Mouse (Mus musculus): ENCODE results near the gene Prkn. TPM values are rescaled to one million over a fixed set of nuclear protein-coding genes. Genes with fewer than 3 reads are reported as not detected.

The Prkn gene
- polyA plus RNA-seq, 1 experiment from 2014 or later = 0.14 TPM

- peaks cover 3% of the 10 kb centered on the region; the same call in 1 of the 2 replicates for H3K4me1 ChIP-seq (replicated peaks; ENCODE audit: control insufficient read depth, insufficient read depth, low read length)
- ATAC-seq (replicated peaks; ENCODE audit: low FRiP score) (no peak), DNase-seq (ENCODE audit: low spot score) (no peak)
- H3K27ac ChIP-seq (ENCODE audit: low read depth, low read length) = no peak overlapping the region
- H3K36me3 ChIP-seq (ENCODE audit: control insufficient read depth, insufficient read depth, low read length) = no peaks in the 10 kb centered on the region
- no peak overlapping the region for H3K9ac ChIP-seq (ENCODE audit: low read depth, low read length)
- H3K4me2 ChIP-seq = no peak overlapping the region
- peaks cover 6% of the 10 kb centered on the region; the same call in 1 of the 2 replicates for H3K27me3 ChIP-seq (replicated peaks; ENCODE audit: control insufficient read depth, insufficient read depth, low read length)
- WGBS = 67% methylated on average over 5 of the region's 5 CpGs
- no peak overlapping the region for H3K4me3 ChIP-seq (ENCODE audit: low read depth, low read length)
- no peaks in the 10 kb centered on the region for H3K9me3 ChIP-seq (ENCODE audit: control insufficient read depth, low read length)
Observed at GRCm38 (mm10) chr17:12045861-12046273, 1205.7 kb downstream of the Prkn start.

DNA sequence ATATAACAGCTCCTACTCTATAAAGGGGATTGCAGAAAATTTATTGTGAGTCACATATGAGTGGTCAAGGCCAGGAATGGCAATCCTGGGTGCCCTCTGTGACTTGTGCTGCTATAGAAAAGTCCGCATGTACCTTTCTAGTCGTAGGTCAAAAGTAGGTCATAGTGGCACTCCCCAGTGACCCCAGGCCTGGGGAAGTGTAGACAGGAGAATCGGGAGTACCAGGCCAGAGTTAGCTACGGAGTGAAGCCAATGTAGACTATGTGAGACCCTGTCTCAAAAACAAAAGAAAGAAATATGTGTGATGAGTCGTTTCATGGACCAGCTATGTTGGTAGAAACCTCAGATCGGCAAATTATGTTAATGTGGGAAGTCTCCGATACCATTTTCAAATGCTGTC is 1206.8 kb downstream of the Prkn start:
- Histone ChIP-seq H3K4me3 (ENCODE audit: low read depth, low read length) (no peak overlapping the region), H3K4me2 (no peak overlapping the region), H3K36me3 (ENCODE audit: control insufficient read depth, insufficient read depth, low read length) (no peaks in the 10 kb centered on the region), H3K9ac (ENCODE audit: low read depth, low read length) (no peak overlapping the region), H3K9me3 (ENCODE audit: control insufficient read depth, low read length) (no peaks in the 10 kb centered on the region), H3K27me3 (replicated peaks; ENCODE audit: control insufficient read depth, insufficient read depth, low read length) (peaks cover 6% of the 10 kb centered on the region; the same call in 1 of the 2 replicates), H3K27ac (ENCODE audit: low read depth, low read length) (no peak overlapping the region), H3K4me1 (replicated peaks; ENCODE audit: control insufficient read depth, insufficient read depth, low read length) (peaks cover 3% of the 10 kb centered on the region; the same call in 1 of the 2 replicates)
- 73% methylated on average over 7 of the region's 7 CpGs for WGBS
- ATAC-seq (replicated peaks; ENCODE audit: low FRiP score) = no peak
- DNase-seq (ENCODE audit: low spot score) = no peak

DNA sequence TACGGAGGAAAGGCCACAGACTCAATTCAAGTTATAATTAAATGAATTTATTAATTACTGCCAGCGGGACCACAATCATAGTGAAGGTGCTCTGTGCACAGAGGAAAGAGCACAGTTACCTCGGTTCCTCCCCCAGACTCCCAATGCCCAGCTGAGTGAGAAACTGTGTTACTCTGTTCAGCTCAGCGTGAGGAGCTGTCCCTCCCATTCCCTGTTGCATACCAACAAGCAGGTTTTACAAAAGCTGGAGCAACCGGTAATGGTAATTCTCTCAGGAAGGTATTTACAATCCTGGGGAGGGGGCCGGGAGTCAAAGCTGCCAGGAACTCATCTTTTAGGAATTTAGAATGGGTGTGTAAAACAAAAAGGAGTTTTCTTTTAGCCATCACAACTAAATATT is 1207.3 kb downstream of the Prkn start:
- Histone ChIP-seq H3K27ac (ENCODE audit: low read depth, low read length) (no peak overlapping the region), H3K4me3 (ENCODE audit: low read depth, low read length) (no peak overlapping the region), H3K36me3 (ENCODE audit: control insufficient read depth, insufficient read depth, low read length) (no peaks in the 10 kb centered on the region), H3K9ac (ENCODE audit: low read depth, low read length) (no peak overlapping the region), H3K4me2 (no peak overlapping the region), H3K9me3 (ENCODE audit: control insufficient read depth, low read length) (no peaks in the 10 kb centered on the region), H3K4me1 (replicated peaks; ENCODE audit: control insufficient read depth, insufficient read depth, low read length) (peaks cover 2% of the 10 kb centered on the region; the same call in 1 of the 2 replicates), H3K27me3 (replicated peaks; ENCODE audit: control insufficient read depth, insufficient read depth, low read length) (peaks cover 6% of the 10 kb centered on the region; the same call in 1 of the 2 replicates)
- WGBS = 36% methylated on average over 6 of the region's 6 CpGs
- DNase-seq (ENCODE audit: low spot score) (no peak), ATAC-seq (replicated peaks; ENCODE audit: low FRiP score) (no peak)

- no peak for ATAC-seq (replicated peaks; ENCODE audit: low FRiP score)
- WGBS = 64% methylated on average over 9 of the region's 9 CpGs
- Histone ChIP-seq H3K4me1 (replicated peaks; ENCODE audit: control insufficient read depth, insufficient read depth, low read length) (no peaks in the 10 kb centered on the region), H3K27me3 (replicated peaks; ENCODE audit: control insufficient read depth, insufficient read depth, low read length) (peaks cover 6% of the 10 kb centered on the region; the same call in 1 of the 2 replicates), H3K4me3 (ENCODE audit: low read depth, low read length) (no peak overlapping the region), H3K4me2 (no peak overlapping the region), H3K9me3 (ENCODE audit: control insufficient read depth, low read length) (no peaks in the 10 kb centered on the region), H3K9ac (ENCODE audit: low read depth, low read length) (no peak overlapping the region), H3K36me3 (ENCODE audit: control insufficient read depth, insufficient read depth, low read length) (no peaks in the 10 kb centered on the region), H3K27ac (ENCODE audit: low read depth, low read length) (no peak overlapping the region)
- DNase-seq (ENCODE audit: low spot score) = no peak
Observed at GRCm38 (mm10) chr17:12048695-12049490, 1208.7 kb downstream of the Prkn start.

- no peaks in the 10 kb centered on the region for H3K36me3 ChIP-seq (ENCODE audit: control insufficient read depth, insufficient read depth, low read length)
Observed at GRCm38 (mm10) chr17:12050261-12050660, 1210.1 kb downstream of the Prkn start.

DNA sequence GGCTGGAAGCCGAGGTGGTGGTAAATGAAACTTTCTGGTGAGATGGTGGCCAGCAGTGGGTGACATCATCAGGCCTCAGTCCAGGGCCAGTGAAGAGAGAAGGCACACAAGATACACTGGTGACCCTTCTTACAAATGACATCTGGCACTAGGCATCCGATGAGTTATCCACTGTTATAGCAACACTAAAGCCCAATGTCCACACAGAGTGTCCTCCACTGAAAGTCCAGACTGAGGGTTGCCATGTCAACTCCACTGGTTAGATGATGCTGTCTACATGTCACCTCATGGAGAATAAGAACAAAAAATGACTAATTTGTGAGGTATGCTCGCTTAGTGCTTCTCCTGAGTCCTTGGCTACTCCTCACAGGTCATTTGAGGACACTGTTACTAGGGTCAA is 1210.8 kb downstream of the Prkn start:
- 88% methylated on average over 3 of the region's 3 CpGs for WGBS

More at GRCm38 (mm10) chr17:12050261-12050660, 1210.1 kb downstream of the Prkn start:
- peaks cover 6% of the 10 kb centered on the region; the same call in 1 of the 2 replicates for H3K27me3 ChIP-seq (replicated peaks; ENCODE audit: control insufficient read depth, insufficient read depth, low read length)
- no peak for ATAC-seq (replicated peaks; ENCODE audit: low FRiP score)
- WGBS = 79% methylated on average over 5 of the region's 5 CpGs
- no peak overlapping the region for H3K27ac ChIP-seq (ENCODE audit: low read depth, low read length)
- H3K4me3 ChIP-seq (ENCODE audit: low read depth, low read length) = no peak overlapping the region
- no peak overlapping the region for H3K9ac ChIP-seq (ENCODE audit: low read depth, low read length)
- no peak overlapping the region for H3K4me2 ChIP-seq
- H3K4me1 ChIP-seq (replicated peaks; ENCODE audit: control insufficient read depth, insufficient read depth, low read length) = no peaks in the 10 kb centered on the region
- no peaks in the 10 kb centered on the region for H3K9me3 ChIP-seq (ENCODE audit: control insufficient read depth, low read length)
- no peak for DNase-seq (ENCODE audit: low spot score)

GRCm38 (mm10) chr17:12052651-12053050 is 1212.5 kb downstream of the Prkn start:
- no peak for ATAC-seq (replicated peaks; ENCODE audit: low FRiP score)
- Histone ChIP-seq H3K27me3 (replicated peaks; ENCODE audit: control insufficient read depth, insufficient read depth, low read length) (no peaks in the 10 kb centered on the region), H3K9me3 (ENCODE audit: control insufficient read depth, low read length) (no peaks in the 10 kb centered on the region), H3K36me3 (ENCODE audit: control insufficient read depth, insufficient read depth, low read length) (no peaks in the 10 kb centered on the region), H3K27ac (ENCODE audit: low read depth, low read length) (no peak overlapping the region), H3K4me3 (ENCODE audit: low read depth, low read length) (no peak overlapping the region), H3K4me1 (replicated peaks; ENCODE audit: control insufficient read depth, insufficient read depth, low read length) (no peaks in the 10 kb centered on the region), H3K4me2 (no peak overlapping the region), H3K9ac (ENCODE audit: low read depth, low read length) (no peak overlapping the region)
- DNase-seq (ENCODE audit: low spot score) = no peak
- WGBS = 78% methylated on average over 12 of the region's 12 CpGs

More for the DNA sequence above, 1210.8 kb downstream of the Prkn start:
- no peak overlapping the region for H3K4me2 ChIP-seq
- no peak overlapping the region for H3K9ac ChIP-seq (ENCODE audit: low read depth, low read length)
- no peaks in the 10 kb centered on the region for H3K4me1 ChIP-seq (replicated peaks; ENCODE audit: control insufficient read depth, insufficient read depth, low read length)
- DNase-seq (ENCODE audit: low spot score) (no peak), ATAC-seq (replicated peaks; ENCODE audit: low FRiP score) (no peak)
- no peak overlapping the region for H3K4me3 ChIP-seq (ENCODE audit: low read depth, low read length)
- peaks cover 2% of the 10 kb centered on the region; the same call in 1 of the 2 replicates for H3K27me3 ChIP-seq (replicated peaks; ENCODE audit: control insufficient read depth, insufficient read depth, low read length)
- no peak overlapping the region for H3K27ac ChIP-seq (ENCODE audit: low read depth, low read length)
- no peaks in the 10 kb centered on the region for H3K9me3 ChIP-seq (ENCODE audit: control insufficient read depth, low read length)
- H3K36me3 ChIP-seq (ENCODE audit: control insufficient read depth, insufficient read depth, low read length) = no peaks in the 10 kb centered on the region

DNA sequence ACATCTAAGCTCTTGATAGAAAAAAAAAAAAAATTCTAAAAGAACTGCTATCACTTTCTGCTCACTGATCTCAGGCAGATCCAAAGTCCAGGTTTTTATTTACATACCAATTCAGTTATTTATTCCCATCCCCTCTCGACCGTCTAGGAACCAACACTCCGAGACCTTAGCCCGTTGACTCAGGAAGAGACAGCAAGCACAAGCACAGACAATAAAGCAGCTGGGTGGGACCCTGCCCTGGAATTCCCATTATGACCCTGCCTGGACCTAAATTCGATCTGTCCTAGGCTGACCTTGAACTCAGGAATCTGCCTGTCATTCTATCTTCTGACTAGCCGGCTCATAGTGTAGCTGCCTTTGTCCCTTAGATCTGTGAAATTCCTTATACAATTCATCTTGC is 1218.9 kb downstream of the Prkn start:
- WGBS = 87% methylated on average over 6 of the region's 6 CpGs
- H3K4me3 ChIP-seq (ENCODE audit: low read depth, low read length) = no peak overlapping the region
- no peak overlapping the region for H3K4me2 ChIP-seq
- no peaks in the 10 kb centered on the region for H3K4me1 ChIP-seq (replicated peaks; ENCODE audit: control insufficient read depth, insufficient read depth, low read length)
- no peak overlapping the region for H3K27ac ChIP-seq (ENCODE audit: low read depth, low read length)
- ATAC-seq (replicated peaks; ENCODE audit: low FRiP score) (no peak), DNase-seq (ENCODE audit: low spot score) (no peak)
- no peak overlapping the region for H3K9ac ChIP-seq (ENCODE audit: low read depth, low read length)
- H3K36me3 ChIP-seq (ENCODE audit: control insufficient read depth, insufficient read depth, low read length) = no peaks in the 10 kb centered on the region
- H3K9me3 ChIP-seq (ENCODE audit: control insufficient read depth, low read length) = no peaks in the 10 kb centered on the region
- H3K27me3 ChIP-seq (replicated peaks; ENCODE audit: control insufficient read depth, insufficient read depth, low read length) = no peaks in the 10 kb centered on the region

GRCm38 (mm10) chr17:12061381-12061780 is 1221.2 kb downstream of the Prkn start:
- no peak overlapping the region for H3K4me2 ChIP-seq
- H3K27me3 ChIP-seq (replicated peaks; ENCODE audit: control insufficient read depth, insufficient read depth, low read length) = no peaks in the 10 kb centered on the region
- no peaks in the 10 kb centered on the region for H3K9me3 ChIP-seq (ENCODE audit: control insufficient read depth, low read length)
- no peaks in the 10 kb centered on the region for H3K4me1 ChIP-seq (replicated peaks; ENCODE audit: control insufficient read depth, insufficient read depth, low read length)
- 79% methylated on average over 10 of the region's 10 CpGs for WGBS
- ATAC-seq (replicated peaks; ENCODE audit: low FRiP score) (no peak), DNase-seq (ENCODE audit: low spot score) (no peak)
- H3K36me3 ChIP-seq (ENCODE audit: control insufficient read depth, insufficient read depth, low read length) = no peaks in the 10 kb centered on the region
- H3K4me3 ChIP-seq (ENCODE audit: low read depth, low read length) = no peak overlapping the region
- no peak overlapping the region for H3K27ac ChIP-seq (ENCODE audit: low read depth, low read length)
- no peak overlapping the region for H3K9ac ChIP-seq (ENCODE audit: low read depth, low read length)
